Mouse (Mus musculus): ENCODE measurements around the gene Wdr20. TPM values are rescaled to one million over a fixed set of nuclear protein-coding genes. Genes with fewer than 3 reads are reported as not detected.

Wdr20 gene
- total and polyA plus RNA-seq, 3 experiments, result 18.8 to 25.8 TPM; not detected in 1

GRCm38 (mm10) chr12:110725489-110725888, 12.3 kb upstream of the Wdr20 start:
- Histone ChIP-seq H3K4me1 (ENCODE audit: control insufficient read depth in 1 of 2, insufficient read depth in 2 of 2, low read length in 2 of 2) (peaks cover 0 to 5% of the 10 kb centered on the region in 2 experiments; a peak in 1 of 4 replicates), H3K9me3 (replicated peaks; ENCODE audit: insufficient read depth, low read length) (no peaks in the 10 kb centered on the region), H3K79me2 (ENCODE audit: control insufficient read depth, insufficient read depth, low read length, poor library complexity) (no peaks in the 10 kb centered on the region), H3K9ac (ENCODE audit: control insufficient read depth, low read depth, low read length, poor library complexity, severe bottlenecking) (no peak overlapping the region), H3K4me3 (ENCODE audit: control insufficient read depth in 1 of 2, insufficient read depth in 1 of 2, low read depth in 2 of 2, low read length in 2 of 2) (no peak overlapping the region), H3K27ac (ENCODE audit: control insufficient read depth, low read depth, low read length) (no peak overlapping the region), H3K36me3 (ENCODE audit: control insufficient read depth in 1 of 2, insufficient read depth in 2 of 2, low read length in 2 of 2) (no peaks in the 10 kb centered on the region), H3K27me3 (ENCODE audit: control insufficient read depth in 1 of 2, insufficient read depth in 2 of 2, low read length in 2 of 2) (peaks cover 7 to 14% of the 10 kb centered on the region in 2 experiments)
- no peak for TF ChIP-seq ELF1 (IDR thresholded peaks at IDR 0.05; ENCODE audit: low read depth, low read length)
- TF ChIP-seq RCOR1 (IDR thresholded peaks at IDR 0.05; ENCODE audit: low read depth, low read length), result no peak
- TF ChIP-seq CTCF (IDR thresholded peaks at IDR 0.05 in 2 of 3, conservative IDR thresholded peaks at IDR 0.05 in 1 of 3; ENCODE audit: control insufficient read depth in 1 of 3, insufficient read depth in 1 of 3, low read depth in 2 of 3, low read length in 3 of 3, poor library complexity in 1 of 3, severe bottlenecking in 1 of 3), result no peak
- TF ChIP-seq MAZ (IDR thresholded peaks at IDR 0.05; ENCODE audit: low read depth, low read length), result no peak
- TF ChIP-seq ZNF384 (IDR thresholded peaks at IDR 0.05; ENCODE audit: low read depth, low read length), result no peak
- no peak for TF ChIP-seq MYB (IDR thresholded peaks at IDR 0.05; ENCODE audit: low read depth, low read length)
- no peak for TF ChIP-seq TBP (IDR thresholded peaks at IDR 0.05; ENCODE audit: low read depth, low read length)
- TF ChIP-seq MXI1 (IDR thresholded peaks at IDR 0.05; ENCODE audit: low read depth, low read length), result no peak
- TF ChIP-seq POLR2AphosphoS2 (IDR thresholded peaks at IDR 0.05; ENCODE audit: low read length), result no peak
- TF ChIP-seq SMC3 (IDR thresholded peaks at IDR 0.05; ENCODE audit: low read depth, low read length), result no peak
- no peak for TF ChIP-seq ZC3H11A (IDR thresholded peaks at IDR 0.05; ENCODE audit: low read depth, low read length)
- TF ChIP-seq HCFC1 (IDR thresholded peaks at IDR 0.05; ENCODE audit: low read depth, low read length), result no peak
- TF ChIP-seq ZKSCAN1 (IDR thresholded peaks at IDR 0.05; ENCODE audit: low read depth, low read length), result no peak
- TF ChIP-seq MAFK (IDR thresholded peaks at IDR 0.05; ENCODE audit: borderline replicate concordance, low read depth, low read length), result no peak
- TF ChIP-seq MEF2A (IDR thresholded peaks at IDR 0.05; ENCODE audit: extremely low read depth, insufficient replicate concordance, low read depth, low read length, poor library complexity, severe bottlenecking), result no peak
- DNase-seq (ENCODE audit: low read depth, low spot score), result no peak

- no peak for TF ChIP-seq MXI1 (IDR thresholded peaks at IDR 0.05; ENCODE audit: low read depth, low read length)
- no peak for TF ChIP-seq NRF1 (IDR thresholded peaks at IDR 0.05; ENCODE audit: insufficient read depth, low read depth, low read length, poor library complexity, severe bottlenecking)
- peak; percentile 41 for TF ChIP-seq RAD21 (IDR thresholded peaks at IDR 0.05; ENCODE audit: low read depth, low read length)
- no peak for TF ChIP-seq CHD2 (IDR thresholded peaks at IDR 0.05; ENCODE audit: low read length)
- 0 out of 2 replicates have a peak, but pooled peaks have one; percentile 35 for TF ChIP-seq MYC (IDR thresholded peaks at IDR 0.05; ENCODE audit: low read depth, low read length)
- peak; percentile 5 to 41 (median 26); a peak in 3 of 6 replicates for TF ChIP-seq CTCF (IDR thresholded peaks at IDR 0.05 in 2 of 3, conservative IDR thresholded peaks at IDR 0.05 in 1 of 3; ENCODE audit: control insufficient read depth in 1 of 3, insufficient read depth in 1 of 3, low read depth in 2 of 3, low read length in 3 of 3, poor library complexity in 1 of 3, severe bottlenecking in 1 of 3)
- TF ChIP-seq JUND (IDR thresholded peaks at IDR 0.05; ENCODE audit: low read depth, low read length), result no peak
- no peak for TF ChIP-seq EP300 (IDR thresholded peaks at IDR 0.05; ENCODE audit: low read depth in 1 of 2, low read length in 2 of 2)
- no peak for TF ChIP-seq ZKSCAN1 (IDR thresholded peaks at IDR 0.05; ENCODE audit: low read depth, low read length)
- TF ChIP-seq ETS1 (IDR thresholded peaks at IDR 0.05; ENCODE audit: low read depth, low read length), result no peak
- no peak for TF ChIP-seq ZMIZ1 (IDR thresholded peaks at IDR 0.05; ENCODE audit: low read depth, low read length)
- TF ChIP-seq ELF1 (IDR thresholded peaks at IDR 0.05; ENCODE audit: low read depth, low read length), result no peak
- TF ChIP-seq GABPA (IDR thresholded peaks at IDR 0.05; ENCODE audit: low read depth, low read length), result no peak
- TF ChIP-seq UBTF (IDR thresholded peaks at IDR 0.05; ENCODE audit: borderline replicate concordance, insufficient read depth, low read depth, low read length), result no peak
- TF ChIP-seq RCOR1 (IDR thresholded peaks at IDR 0.05; ENCODE audit: low read depth, low read length), result no peak
- TF ChIP-seq SIN3A (IDR thresholded peaks at IDR 0.05; ENCODE audit: low read length), result no peak
- no peak for TF ChIP-seq E2F4 (IDR thresholded peaks at IDR 0.05; ENCODE audit: borderline replicate concordance, low read depth, low read length)
- TF ChIP-seq POLR2A (IDR thresholded peaks at IDR 0.05; ENCODE audit: control insufficient read depth in 1 of 2, insufficient read depth in 1 of 2, low read depth in 1 of 2, low read length in 2 of 2, poor library complexity in 1 of 2), result no peak
- TF ChIP-seq TBP (IDR thresholded peaks at IDR 0.05; ENCODE audit: low read depth, low read length), result no peak
- TF ChIP-seq ZC3H11A (IDR thresholded peaks at IDR 0.05; ENCODE audit: low read depth, low read length), result peak; percentile 19; the same call in 1 of the 2 replicates
- no peak for TF ChIP-seq GATA1 (IDR thresholded peaks at IDR 0.05; ENCODE audit: low read depth, low read length)
- no peak for TF ChIP-seq ZNF384 (IDR thresholded peaks at IDR 0.05; ENCODE audit: low read depth, low read length)
- no peak for TF ChIP-seq KAT2A (conservative IDR thresholded peaks at IDR 0.05; ENCODE audit: low read depth, low read length)
- peak; percentile 40; the same call in 1 of the 2 replicates for TF ChIP-seq SMC3 (IDR thresholded peaks at IDR 0.05; ENCODE audit: low read depth, low read length)
- Histone ChIP-seq H3K27me3 (ENCODE audit: control insufficient read depth in 1 of 2, insufficient read depth in 2 of 2, low read length in 2 of 2) (peaks cover 5 to 6% of the 10 kb centered on the region in 2 experiments), H3K4me3 (ENCODE audit: control insufficient read depth in 1 of 2, insufficient read depth in 1 of 2, low read depth in 2 of 2, low read length in 2 of 2) (no peak overlapping the region), H3K4me1 (ENCODE audit: control insufficient read depth in 1 of 2, insufficient read depth in 2 of 2, low read length in 2 of 2) (peaks cover 0 to 5% of the 10 kb centered on the region in 2 experiments; a peak in 1 of 4 replicates), H3K27ac (ENCODE audit: control insufficient read depth, low read depth, low read length) (no peak overlapping the region), H3K9me3 (replicated peaks; ENCODE audit: insufficient read depth, low read length) (no peaks in the 10 kb centered on the region), H3K9ac (ENCODE audit: control insufficient read depth, low read depth, low read length, poor library complexity, severe bottlenecking) (no peak overlapping the region), H3K79me2 (ENCODE audit: control insufficient read depth, insufficient read depth, low read length, poor library complexity) (no peaks in the 10 kb centered on the region), H3K36me3 (ENCODE audit: control insufficient read depth in 1 of 2, insufficient read depth in 2 of 2, low read length in 2 of 2) (no peaks in the 10 kb centered on the region)
- peak; percentile 56 for DNase-seq (ENCODE audit: low read depth, low spot score)
Observed at GRCm38 (mm10) chr12:110726428-110726827, 11.3 kb upstream of the Wdr20 start.

Measured in MEL (cell line).